Mouse (Mus musculus) lung, postnatal 4 days (tissue): ENCODE results near the gene Rasa3.

Experiments
- DNase-seq, 2 experiments: peaks; one replicate each; pipeline ENCODE4 v3.0.0; 2021

The Rasa3 gene

GRCm38 (mm10) chr8:13677413-13677883 lies at the start of gene Rasa3:
Gene Rasa3 (minus strand): TSS chr8:13677603.
- peak; percentile 96 to 98 for DNase-seq

GRCm38 (mm10) chr8:13725722-13726121 lies 48.3 kb upstream of the Rasa3 start:
- peak in 1 of 2 experiments; percentile 59 for DNase-seq

DNA sequence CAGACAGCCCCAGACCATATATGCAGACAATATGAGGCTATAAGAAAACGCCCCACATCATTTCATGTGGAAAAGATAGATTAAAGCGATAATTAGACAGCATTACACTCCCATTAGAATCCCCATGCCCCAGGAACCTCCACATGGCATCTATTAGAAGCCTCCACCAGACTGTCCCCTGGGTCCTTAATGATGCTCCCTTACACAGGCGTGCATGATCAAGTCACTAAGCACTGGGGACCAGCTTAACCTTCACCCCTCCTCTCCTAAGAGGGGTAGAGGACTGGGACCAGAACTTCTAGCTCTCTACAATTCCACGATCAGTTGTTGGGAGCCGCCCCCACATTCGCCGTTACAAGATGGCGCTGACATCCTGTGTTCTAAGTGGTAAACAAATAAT lies 41.6 kb upstream of the Rasa3 start:
- no peak for DNase-seq

DNA sequence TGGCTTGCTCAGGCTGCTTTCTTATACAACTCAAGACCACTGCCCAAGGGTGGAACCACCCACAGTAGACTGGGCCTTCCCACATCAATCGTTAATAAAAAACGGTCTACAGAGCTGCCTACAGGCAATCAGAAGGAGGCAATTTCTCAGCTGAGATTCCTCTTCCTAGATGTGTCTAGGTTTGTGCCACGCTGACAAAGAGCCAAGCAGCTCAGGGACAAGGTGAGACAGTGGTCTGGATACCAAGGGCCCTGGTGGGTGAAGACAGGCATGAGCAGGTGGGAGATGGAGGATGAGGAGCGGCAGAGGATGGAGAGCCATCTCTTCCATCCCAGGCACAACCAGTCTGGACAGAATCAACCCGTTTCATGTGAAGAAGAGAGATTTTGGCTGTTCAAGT lies 31.1 kb upstream of the Rasa3 start:
- no peak for DNase-seq

DNA sequence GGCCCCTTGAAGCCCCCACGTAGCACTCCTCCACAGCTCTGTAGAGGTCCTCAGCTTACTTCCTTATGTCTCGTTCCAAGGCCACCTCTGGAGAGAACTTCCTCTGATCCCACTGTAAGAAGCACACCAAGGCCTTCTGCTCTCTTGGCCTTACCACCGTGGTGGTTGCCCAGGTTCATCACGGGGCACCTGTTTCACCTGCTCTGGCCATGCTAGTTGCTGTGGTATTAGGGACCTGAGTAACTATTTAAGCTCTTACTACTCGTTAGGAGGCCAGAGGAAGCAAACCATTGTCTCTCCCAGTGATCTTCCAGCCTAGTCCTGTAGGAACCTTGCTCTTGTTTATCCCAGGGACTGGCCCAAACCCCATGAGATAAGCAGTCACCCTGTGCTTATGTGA lies 29.5 kb upstream of the Rasa3 start:
- no peak for DNase-seq

- peak; percentile 50 to 62 for DNase-seq
Observed at GRCm38 (mm10) chr8:13705668-13706067, 28.3 kb upstream of the Rasa3 start, which contains the start of gene Cfap97d2. Gene Cfap97d2 (plus strand): TSS chr8:13705889.

GRCm38 (mm10) chr8:13704301-13704700 lies 26.9 kb upstream of the Rasa3 start:
- DNase-seq, result no peak

- no peak for DNase-seq
Observed at GRCm38 (mm10) chr8:13703756-13704155, 26.4 kb upstream of the Rasa3 start.

- peak in 1 of 2 experiments; percentile 62 for DNase-seq
Observed at GRCm38 (mm10) chr8:13702755-13703154, 25.4 kb upstream of the Rasa3 start.

DNA sequence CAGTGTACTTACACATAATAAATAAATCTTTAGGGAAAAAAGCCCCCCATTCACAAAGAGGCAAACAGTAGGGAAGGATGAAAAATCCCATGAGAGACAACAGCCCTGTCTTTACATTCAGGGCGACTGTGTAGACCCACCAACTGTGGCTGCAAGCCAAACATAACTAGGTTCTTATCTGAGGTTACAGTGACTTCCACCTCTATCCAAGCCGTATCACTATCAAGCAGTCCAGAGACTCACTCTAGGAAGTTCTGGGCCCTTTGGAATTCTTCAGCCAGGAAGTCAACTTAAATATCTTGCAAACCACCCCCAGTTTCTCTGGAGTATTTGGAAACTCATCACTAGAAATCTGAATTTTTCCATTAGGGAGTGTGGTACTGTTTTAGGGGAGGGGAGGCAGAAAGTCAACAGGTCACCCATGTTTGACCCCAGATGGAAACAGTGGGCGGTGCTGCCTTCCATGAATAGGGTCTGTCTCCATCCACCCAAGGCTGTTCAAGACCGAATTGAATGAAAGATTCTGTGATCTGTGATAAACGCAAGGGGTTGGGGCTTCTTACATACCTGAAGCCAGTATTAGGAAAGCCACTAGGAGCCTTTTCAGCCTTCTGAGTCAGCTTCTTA lies 22.0 kb upstream of the Rasa3 start:
- DNase-seq, result no peak

GRCm38 (mm10) chr8:13698281-13698680 lies 20.9 kb upstream of the Rasa3 start:
- no peak for DNase-seq

GRCm38 (mm10) chr8:13697681-13698080 lies 20.3 kb upstream of the Rasa3 start:
- peak; percentile 29 to 35 for DNase-seq

DNA sequence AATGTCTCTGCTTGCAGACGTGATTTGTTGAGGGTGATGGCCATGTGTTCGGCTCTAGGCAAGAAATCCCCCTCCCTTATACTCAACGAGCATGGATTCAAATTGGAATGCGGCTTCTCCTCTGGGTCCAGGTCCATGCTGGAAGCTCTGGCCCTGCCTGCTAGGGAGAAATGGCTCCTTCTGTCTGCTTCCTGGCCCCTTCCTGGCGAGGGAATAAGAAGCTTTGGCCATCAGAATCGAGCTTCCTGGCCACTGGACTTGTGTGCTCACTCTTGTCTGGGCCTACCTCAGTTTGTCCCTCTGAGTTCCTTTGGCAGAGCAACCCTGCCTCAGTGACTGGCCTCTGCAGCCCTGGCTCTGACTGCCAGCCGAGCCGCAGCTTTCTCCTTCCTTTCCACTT lies 19.8 kb upstream of the Rasa3 start:
- DNase-seq, result peak in 1 of 2 experiments; percentile 14

DNA sequence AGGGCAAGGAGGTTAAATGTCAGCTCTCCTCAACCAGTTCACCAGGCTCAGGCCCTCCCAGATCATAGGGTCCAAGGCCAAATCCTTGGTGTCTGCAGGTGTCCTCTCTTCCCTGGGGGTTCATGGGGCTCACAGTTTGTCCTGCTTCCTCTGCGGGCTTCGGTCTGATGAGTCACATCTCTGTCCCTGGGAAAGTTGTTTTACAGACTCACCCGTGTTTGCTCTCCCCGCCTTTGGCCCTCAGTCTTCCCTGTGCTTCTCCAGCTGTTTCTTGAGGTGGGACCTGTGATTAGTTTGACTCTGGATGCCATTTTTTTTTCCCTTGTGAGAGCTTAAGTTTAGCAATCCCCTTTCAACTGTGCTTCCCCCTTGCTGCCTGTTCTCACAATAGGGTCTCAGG lies 18.8 kb upstream of the Rasa3 start:
- no peak for DNase-seq

GRCm38 (mm10) chr8:13695203-13695867 lies 17.9 kb upstream of the Rasa3 start:
- no peak for DNase-seq

GRCm38 (mm10) chr8:13694735-13695134 lies 17.3 kb upstream of the Rasa3 start:
- no peak for DNase-seq

GRCm38 (mm10) chr8:13692302-13693066 lies 15.1 kb upstream of the Rasa3 start:
- peak in 1 of 2 experiments; percentile 14 for DNase-seq

DNA sequence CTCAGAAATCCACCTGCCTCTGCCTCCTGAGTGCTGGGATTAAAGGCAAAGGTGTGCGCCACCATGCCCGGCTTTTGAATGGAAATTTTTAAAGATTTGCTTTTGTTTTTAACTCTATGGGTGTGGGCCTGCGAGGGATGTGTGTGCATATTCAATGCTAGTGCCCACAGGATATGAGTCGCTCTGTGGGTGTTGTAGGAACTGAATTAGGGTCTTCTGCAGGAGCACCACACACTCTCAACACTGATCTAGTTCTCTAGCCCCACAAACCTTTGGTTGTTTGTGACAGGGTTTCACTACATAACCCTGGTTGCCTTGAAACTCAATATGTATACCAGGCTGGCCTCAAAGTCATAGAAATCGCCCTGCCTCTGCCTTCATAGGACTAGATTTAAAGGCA lies 11.9 kb upstream of the Rasa3 start:
- DNase-seq, result no peak

DNA sequence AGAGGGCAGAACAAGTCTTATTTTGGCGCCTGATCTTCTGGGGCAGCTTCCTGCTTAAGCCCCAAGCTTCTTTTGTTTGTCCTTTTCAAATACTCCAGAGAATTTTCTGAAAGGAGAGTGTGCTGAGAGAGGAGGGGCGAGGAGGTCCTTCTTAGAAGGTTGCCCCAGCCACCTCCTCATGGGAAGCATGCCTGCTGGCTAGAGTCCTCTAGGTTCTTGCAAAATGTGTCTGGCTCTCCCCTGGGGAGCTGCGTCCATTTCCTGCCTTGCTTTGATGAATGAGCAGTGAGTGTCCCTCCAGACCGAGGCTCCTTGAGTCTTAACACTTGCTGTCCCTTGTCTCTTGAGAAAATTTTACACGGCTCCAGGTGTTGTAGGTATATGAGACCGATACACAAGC lies 11.1 kb upstream of the Rasa3 start:
- peak; percentile 59 to 80 for DNase-seq

DNA sequence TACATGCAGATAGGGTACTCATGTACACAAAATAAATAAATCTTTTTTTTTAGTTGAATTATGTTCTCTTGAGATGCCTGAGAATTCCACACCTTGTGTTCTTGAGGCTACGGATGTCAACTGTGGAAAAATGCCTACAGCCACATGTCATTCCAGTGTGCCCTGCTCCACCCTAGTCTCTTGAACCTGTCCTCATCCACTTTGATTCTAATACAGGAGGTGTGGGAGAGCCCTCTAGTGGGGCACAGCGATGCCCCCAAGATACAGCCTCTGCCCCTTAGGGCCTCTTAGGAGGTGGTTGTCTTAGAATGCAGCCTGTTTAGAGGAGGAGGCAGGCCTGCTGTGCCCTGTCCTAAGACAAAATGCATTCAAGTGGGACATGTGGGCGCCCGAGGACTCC lies 10.5 kb upstream of the Rasa3 start:
- DNase-seq, result no peak

DNA sequence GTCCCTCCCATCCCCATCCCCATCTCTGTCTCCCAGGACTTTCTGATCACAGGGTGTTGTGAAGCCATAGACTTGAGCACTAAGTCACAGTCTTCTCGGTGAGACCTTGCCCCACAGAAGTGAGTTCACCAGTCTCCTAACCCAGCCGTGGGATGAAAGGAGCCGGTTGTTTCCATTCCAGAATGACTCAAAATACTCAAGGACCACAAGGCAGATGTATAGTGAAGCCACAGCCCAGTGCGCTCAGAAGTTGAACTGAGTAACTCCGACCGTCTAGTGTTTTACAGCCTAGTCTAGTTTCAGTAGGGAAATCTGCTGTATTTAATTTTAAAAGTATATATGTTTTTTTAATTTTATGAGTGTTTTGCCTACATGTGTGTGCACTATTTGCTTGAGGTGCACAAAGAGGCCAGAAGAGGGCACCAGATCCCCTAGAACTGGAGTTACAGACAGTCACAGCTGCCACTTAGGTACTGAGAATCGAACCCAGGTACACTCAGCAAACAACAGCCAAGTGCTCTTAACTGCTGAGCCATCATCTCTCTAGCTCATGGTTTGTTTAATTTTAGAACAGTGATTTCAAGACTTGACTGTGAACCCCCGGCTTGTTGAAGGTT lies 9.8 kb upstream of the Rasa3 start:
- DNase-seq, result no peak

DNA sequence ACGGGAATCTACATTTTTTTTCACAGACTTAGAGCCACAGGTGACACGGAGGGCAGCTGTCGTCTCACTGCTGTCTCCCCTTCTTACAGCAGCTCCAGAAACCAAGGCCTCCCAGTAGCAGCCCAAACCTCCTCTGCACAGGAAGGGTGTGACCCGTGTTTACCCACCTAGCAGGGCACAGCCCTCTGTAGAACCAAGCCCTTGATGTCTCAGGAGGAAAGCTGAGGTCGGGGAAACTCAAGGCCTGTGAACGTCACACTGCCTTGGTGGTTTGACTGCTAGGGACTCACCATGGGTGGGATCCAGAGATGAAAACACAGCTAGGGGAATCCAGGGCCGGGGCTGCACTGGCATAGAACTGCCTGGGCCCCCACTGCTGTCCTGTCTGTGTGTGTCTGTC lies 9.0 kb upstream of the Rasa3 start:
- peak; percentile 41 to 53 for DNase-seq

GRCm38 (mm10) chr8:13685674-13686314 lies 8.4 kb upstream of the Rasa3 start:
- DNase-seq, result peak; percentile 53 to 57
